Mouse (Mus musculus) induced T-regulatory cell, adult 2 months (primary cell): ENCODE data around the gene Doc2b.

Experiments
- DNase-seq: peaks from one replicate; pipeline ENCODE4 v3.0.0-alpha.2; 2012; ENCODE audit warnings: low read depth

The Doc2b gene

GRCm38 (mm10) chr11:75792535-75792934 is 3.3 kb downstream of the Doc2b start:
- no peak for DNase-seq

- no peak for DNase-seq
These were observed 10.0 kb downstream of the Doc2b start for GRCm38 (mm10) chr11:75785897-75786296.

GRCm38 (mm10) chr11:75783799-75784198 is 12.1 kb downstream of the Doc2b start:
- DNase-seq, result no peak

GRCm38 (mm10) chr11:75781919-75782318 is 13.9 kb downstream of the Doc2b start:
- DNase-seq, result peak; percentile 67

- DNase-seq, result no peak
These were observed 19.9 kb downstream of the Doc2b start for GRCm38 (mm10) chr11:75775919-75776318.

GRCm38 (mm10) chr11:75772562-75772961 is 23.3 kb downstream of the Doc2b start:
- DNase-seq, result no peak

GRCm38 (mm10) chr11:75769206-75769605 is 26.6 kb downstream of the Doc2b start:
- DNase-seq, result peak; percentile 90

GRCm38 (mm10) chr11:75768091-75768989 is 27.5 kb downstream of the Doc2b start:
- peak; percentile 34 for DNase-seq

- DNase-seq, result no peak
These were observed 28.8 kb downstream of the Doc2b start for GRCm38 (mm10) chr11:75767014-75767413.

- no peak for DNase-seq
These were observed 30.7 kb downstream of the Doc2b start for GRCm38 (mm10) chr11:75765161-75765560.

- peak; percentile 63 for DNase-seq
These were observed 31.3 kb downstream of the Doc2b start for GRCm38 (mm10) chr11:75764521-75765023.

- peak; percentile 16 for DNase-seq
These were observed 33.1 kb downstream of the Doc2b start for GRCm38 (mm10) chr11:75762708-75763107.

GRCm38 (mm10) chr11:75760785-75761184 is 35.1 kb downstream of the Doc2b start:
- no peak for DNase-seq

- peak; percentile 10 for DNase-seq
These were observed 37.3 kb downstream of the Doc2b start for GRCm38 (mm10) chr11:75758553-75758952.

GRCm38 (mm10) chr11:75756687-75757086 is 39.2 kb downstream of the Doc2b start:
- peak; percentile 71 for DNase-seq

GRCm38 (mm10) chr11:75751082-75751481 is 44.8 kb downstream of the Doc2b start:
- no peak for DNase-seq

- DNase-seq, result no peak
These were observed 45.3 kb downstream of the Doc2b start for GRCm38 (mm10) chr11:75750537-75750936.

GRCm38 (mm10) chr11:75744761-75745160 is 51.1 kb downstream of the Doc2b start:
- no peak for DNase-seq

- DNase-seq, result no peak
These were observed 54.2 kb downstream of the Doc2b start for GRCm38 (mm10) chr11:75741615-75742014.

- DNase-seq, result peak; percentile 20
These were observed 55.6 kb downstream of the Doc2b start for GRCm38 (mm10) chr11:75740204-75740603.

GRCm38 (mm10) chr11:75738477-75738821 is 57.4 kb downstream of the Doc2b start:
- DNase-seq, result peak; percentile 29

GRCm38 (mm10) chr11:75737806-75738476 is 57.9 kb downstream of the Doc2b start:
- peak; percentile 42 for DNase-seq

- no peak for DNase-seq
These were observed 58.9 kb downstream of the Doc2b start for GRCm38 (mm10) chr11:75736978-75737377.
